Mouse (Mus musculus): ENCODE data around the gene Olfr328.
"Not testable (repeated sequence)": the region's sequence is repeated elsewhere in the genome, so short reads cannot be mapped to it uniquely, and the experiment has no call there.

The Olfr328 gene

DNA sequence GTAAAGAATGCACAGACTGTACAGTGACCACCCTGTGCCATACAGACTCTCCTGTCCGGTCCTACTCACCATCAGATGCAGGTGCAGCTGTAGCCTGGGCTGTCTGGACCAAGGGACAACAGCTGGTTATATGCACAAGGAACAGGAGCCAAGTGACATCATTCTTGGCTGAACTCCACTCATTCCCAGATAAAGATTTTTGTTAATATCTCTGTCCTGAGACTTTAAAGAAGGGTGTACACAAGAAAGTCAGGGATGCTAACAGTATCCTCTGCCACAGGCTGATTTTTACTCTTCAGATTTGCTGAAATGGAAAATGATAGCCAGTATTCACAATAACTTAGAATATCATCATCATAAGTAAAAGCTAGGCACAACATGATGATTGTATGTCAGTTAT is at the start of gene Olfr328:
Gene Olfr328 (minus strand): TSS at position 101 of the 400 bp plus-strand sequence.
- DNase-seq, result no peak

DNA sequence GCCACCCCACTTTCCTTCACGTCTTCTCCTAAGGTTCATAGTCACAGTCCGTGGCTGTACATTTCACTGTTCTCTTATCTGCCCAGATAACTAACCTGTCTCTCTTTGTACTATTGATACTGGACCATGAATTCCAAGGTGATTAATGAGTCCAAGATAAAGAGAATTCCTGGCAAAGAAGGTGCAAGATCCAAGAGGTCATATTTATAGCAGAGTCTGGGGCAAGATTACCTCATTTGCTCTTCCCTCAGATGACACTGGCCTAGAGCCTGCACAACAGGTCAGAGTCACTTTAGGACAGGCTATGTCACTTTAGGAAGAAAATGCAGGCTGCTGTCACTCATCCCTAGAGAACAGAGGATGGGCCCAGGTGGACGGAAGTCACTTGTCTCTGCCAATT is 49.8 kb upstream of the Olfr328 start:
- DNase-seq, result no peak

DNA sequence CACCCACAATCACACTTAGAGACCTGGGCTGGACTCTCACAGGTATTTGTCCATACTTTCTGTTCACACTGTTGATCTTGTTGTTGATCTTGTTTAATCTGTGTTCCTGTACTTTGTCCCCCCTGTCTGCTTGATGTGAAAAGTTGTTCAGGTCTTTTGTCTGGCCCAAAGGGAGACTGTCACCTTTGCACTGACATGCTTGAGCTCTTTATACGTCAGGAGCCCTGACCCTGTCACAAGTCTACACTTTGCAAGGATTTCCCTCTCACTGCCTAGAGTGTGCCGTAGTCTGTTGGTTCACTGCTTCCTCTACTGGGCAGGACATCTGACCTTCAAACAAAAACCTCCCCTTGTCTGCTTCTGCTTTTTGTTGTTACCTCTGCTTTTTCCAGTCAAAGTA is 49.3 kb upstream of the Olfr328 start:
- no peak for DNase-seq

DNA sequence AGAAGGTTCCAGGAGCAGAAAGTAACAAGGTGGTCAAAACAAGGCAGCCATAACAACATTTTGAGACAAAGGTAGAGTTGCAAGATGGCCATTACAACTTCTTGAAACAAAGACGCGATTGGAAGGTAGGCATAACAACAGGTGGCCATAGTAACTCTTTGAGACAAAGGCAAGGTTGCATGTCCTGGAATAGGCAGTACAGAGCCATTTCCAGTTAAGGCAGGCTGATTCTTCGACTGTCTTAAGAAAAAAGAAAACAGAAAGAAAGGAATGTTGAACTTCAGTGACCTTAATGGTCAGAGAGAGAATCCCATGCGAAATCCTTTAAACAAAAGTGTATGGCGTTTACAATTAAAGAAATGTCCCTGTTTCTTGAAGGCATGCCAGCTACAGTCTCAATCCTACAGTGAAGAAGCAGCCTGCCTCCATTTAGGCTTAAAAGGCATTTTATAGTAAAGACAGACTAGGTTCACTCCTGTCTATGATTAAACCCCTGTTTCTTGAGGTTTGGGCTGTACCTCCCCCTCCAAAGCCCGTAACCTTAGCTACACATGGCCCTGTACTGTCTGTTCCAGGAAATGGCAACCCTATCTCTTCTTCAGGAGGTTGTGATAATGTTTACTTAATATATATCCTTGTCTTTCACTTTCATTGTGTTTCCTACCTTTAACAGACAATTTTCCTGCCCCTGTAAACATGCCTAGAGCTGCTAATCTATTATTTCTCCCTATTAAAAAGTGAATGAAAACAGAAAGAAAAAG is 47.5 kb upstream of the Olfr328 start:
- DNase-seq, result no peak

DNA sequence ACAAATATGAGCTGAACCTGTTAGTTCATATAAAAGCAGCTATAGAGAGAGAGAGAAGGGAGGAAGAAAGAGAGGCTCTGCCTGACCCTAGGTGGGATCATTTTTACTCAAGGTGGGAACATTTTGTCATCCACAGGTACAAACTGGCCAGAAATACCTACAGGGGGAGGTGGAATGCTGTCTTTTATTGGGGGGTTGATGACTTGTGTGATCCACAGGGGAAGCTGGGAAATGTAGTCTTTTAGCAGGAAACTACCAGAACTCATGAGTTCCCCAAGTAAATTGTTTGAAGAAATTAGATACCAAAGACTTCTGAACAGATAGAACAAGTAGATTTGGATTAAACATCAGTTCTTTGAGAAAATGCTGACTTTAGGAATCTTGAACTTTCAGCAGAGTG is 46.6 kb upstream of the Olfr328 start:
- DNase-seq, result no peak

DNA sequence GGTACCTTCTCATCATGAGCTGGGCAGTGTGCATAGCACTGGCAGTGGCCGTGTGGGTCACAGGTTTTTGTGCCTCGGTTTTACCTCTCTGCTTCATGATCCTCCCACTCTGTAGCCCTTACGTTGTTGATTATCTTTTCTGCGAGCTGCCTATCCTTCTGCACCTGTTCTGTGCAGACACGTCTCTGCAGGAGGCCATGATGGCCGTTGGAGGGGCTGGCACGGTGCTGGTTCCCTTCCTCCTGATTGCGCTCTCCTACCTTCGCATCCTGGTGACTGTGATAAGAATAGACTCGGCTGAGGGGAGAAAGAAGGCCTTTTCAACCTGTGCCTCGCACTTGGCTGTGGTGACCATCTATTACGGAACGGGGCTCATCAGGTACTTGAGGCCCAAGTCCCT is 42.4 kb upstream of the Olfr328 start:
- DNase-seq, result no peak

DNA sequence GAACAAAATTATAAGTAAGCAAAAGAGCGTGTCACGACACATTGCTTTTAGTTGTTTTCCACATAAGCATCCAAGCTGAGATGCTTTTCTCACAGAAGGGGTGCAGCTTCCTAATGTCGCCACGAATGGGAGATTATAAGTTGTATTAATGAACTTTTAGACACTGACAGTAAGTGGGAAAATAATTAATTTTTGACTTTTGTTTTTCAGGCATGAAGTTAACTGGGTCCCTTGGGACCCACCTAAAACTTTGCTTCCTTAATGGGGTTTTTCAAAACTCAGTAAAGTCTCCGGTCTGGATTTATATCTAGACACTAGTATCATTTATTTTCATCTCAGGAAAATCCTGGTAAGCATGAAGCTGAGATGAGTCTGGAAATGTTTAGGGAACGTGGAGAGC is 39.4 kb upstream of the Olfr328 start, which contains the start of gene Olfr324:
Gene Olfr324 (plus strand): TSS at position 301 of the 400 bp plus-strand sequence.
- no peak for DNase-seq

DNA sequence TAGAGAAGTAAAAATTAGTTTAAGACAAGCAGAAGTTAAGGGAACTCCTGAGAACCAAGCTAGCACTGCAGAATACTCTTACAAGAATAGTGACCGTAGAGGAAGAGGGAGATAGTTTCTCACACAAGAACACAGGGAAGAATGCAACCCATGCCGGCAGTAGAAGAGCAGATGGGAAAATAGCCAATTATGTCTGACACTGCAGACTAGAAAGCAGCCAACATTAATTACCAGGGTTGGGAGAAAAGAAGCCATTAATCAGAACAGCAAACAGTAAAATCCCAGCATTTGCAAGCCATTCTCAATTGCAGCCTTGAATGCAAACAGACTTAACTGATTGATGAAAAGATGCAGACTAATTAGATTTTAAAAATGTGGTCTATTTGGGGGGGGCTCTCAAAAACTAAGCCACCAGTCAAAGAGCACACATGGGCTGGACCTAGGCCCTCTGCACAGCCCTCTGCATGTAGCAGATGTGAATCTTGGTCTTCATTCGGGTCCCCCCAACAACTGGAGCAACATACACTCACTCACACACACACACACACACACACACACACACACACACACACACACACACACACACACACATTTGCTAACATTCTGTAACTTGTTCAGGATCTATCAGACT is 33.3 kb upstream of the Olfr328 start:
- no peak for DNase-seq

DNA sequence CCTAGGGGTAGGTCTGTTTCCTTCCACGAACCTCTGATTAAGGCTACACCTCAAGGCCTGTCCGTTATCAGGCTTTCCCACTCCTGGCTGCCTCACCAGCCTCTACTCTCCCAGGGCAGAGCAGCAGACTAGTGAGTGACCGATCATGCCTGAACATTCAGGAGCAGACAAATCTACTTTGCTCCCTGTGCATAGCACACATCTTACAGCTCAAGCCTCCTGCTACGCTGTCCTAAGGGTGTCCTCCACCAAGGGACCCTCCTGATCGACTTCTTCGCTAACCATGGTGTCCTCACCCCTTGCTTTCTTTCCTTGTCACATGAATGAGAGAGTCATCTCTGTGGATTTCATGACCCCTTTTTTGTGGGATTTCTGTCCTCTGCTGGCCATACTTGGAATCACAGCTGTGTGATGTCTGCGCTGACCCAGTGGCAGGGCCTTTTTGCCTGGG is 32.5 kb upstream of the Olfr328 start:
- DNase-seq, result peak; percentile 53 to 59

DNA sequence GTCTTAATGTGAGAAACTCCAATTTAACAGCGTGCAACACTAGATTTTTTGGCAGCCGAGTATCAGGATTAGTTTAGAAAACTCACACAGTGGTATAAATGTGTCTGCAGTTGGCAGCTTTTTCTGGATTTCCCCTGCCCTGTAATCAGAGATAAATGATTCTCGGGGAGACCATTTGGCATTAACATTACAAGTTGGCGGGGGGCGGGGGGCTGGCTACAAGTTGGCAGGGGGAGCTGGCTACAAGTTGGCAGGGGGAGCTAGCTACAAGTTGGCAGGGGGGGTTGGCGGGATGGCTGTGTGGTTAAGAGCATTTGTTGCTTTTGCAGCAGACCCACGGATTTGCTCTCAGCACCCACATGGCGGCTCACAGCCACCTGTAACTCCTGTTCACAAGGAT is 23.2 kb upstream of the Olfr328 start:
- DNase-seq, result no peak

DNA sequence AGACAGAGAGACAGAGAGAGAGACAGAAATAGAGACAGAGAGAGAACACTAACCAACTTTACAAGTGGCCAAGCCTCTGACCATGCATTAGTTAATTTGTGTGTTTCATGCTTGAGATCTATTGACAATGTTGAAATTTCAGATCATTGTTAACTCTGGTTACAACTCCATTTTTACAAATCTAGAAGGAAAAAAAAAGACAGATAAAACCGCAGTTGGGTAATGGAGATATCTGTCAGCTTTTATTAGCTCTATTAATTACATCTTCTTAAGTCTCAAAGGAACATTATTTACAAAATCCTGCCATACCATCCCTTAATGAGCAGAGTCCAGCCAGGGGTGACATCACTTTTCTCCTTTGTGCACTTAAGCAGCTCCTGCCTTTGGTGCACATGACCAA is 22.0 kb upstream of the Olfr328 start, which contains the start of gene Olfr325:
Gene Olfr325 (plus strand): TSS at position 301 of the 400 bp plus-strand sequence.
- DNase-seq, result no peak

DNA sequence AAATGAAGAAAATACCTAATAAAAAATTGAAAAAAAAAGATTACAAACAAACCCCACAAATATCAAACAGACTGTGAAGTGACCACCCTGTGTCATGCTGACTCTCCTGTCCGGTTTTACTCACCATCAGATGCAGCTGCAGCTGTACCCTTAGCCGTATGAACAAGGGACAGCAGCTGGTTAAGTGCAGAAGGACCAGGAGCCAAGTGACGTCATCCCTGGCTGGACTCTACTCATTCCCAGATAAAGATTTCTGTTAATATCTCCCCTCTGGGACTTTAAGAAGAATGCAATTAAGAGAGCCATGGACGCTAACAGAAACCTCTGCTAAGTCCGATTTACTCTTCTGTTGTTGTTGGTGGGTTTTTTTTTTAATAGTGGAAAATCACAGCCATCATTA is 15.0 kb upstream of the Olfr328 start, which contains the start of gene Olfr224:
Gene Olfr224 (minus strand): TSS at position 149 of the 400 bp plus-strand sequence.
- no peak for DNase-seq

DNA sequence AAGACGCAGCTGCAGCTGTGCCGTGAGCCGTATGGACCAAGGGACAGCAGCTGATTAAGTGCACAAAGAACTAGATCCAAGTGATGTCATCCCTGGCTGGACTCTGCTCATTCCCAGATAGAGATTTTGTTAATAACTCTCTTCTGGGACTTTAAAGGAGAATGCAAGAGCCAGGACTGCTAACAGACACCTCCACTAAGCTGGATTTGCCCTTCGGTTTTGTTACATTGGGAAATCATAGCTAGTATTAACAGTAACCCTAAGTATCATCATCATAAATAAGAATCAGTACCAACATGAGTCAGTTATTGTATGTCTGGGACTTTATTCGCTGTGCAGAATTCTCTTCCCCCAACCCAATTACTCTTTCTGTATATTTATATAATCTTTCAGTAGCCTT is 9.1 kb downstream of the Olfr328 start, which contains the start of gene Olfr329-ps:
Gene Olfr329-ps (minus strand): TSS at position 101 of the 400 bp plus-strand sequence.
- DNase-seq, result no peak

DNA sequence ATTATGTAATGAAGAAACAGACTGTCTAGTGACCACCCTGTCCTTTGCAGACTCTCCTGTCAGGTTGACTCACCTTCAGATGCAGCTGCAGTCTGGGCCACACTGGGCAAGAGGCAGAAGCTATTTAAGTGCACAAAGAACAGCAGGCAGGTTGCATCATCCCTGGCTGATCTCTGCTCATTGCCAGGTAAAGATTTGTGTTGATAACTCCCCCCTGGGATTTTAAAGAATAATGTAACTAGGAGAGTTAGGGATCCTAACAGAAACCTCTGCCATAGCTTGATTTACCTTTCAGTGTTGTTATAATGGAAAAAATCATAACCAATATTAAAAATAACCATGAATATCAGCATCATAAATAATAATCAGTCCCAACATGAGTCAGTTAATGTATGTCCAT is 20.7 kb downstream of the Olfr328 start, which contains the start of gene Olfr330:
Gene Olfr330 (minus strand): TSS at position 101 of the 400 bp plus-strand sequence.
- not testable (repeated sequence) for DNase-seq

DNA sequence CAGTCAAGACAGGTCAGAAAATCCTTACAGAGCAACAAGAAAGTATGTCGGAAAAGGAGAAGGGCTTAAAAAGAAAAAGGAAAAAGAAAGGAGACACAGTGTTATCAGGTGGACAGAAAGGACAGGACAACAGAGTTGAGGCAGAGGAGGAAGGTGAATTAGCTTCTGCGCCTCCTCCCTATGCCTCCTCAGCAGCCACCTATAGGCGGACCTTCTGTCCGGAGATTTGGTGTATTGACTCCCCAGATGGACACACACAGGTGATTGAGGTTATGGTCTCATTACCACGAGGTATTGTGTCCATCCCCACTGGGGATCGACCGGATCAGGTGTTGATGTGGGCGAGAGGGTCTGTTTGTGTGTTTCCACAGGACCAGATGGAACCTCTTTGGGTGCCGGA is 35.7 kb downstream of the Olfr328 start:
- peak; percentile 15 to 17 for DNase-seq

DNA sequence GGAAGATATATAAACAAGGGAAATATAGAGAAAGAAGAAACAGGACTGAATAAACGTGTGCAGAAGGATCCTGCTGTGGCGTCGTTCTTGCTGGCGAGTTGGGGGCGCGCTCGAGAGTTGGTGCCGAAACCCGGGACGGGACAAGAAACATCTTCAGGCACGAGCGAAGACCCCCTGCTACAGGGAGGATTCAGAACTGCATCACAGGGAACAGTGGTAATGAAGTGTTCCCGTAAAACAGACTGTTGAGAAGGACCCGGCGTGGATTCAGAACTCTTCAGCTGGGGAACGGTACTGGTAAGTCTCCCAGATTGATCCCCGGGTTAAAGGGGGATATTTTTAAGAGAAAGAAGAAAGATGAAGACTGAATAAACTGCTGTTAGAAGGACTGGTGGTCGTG is 36.5 kb downstream of the Olfr328 start:
- peak; percentile 43 to 49 for DNase-seq

DNA sequence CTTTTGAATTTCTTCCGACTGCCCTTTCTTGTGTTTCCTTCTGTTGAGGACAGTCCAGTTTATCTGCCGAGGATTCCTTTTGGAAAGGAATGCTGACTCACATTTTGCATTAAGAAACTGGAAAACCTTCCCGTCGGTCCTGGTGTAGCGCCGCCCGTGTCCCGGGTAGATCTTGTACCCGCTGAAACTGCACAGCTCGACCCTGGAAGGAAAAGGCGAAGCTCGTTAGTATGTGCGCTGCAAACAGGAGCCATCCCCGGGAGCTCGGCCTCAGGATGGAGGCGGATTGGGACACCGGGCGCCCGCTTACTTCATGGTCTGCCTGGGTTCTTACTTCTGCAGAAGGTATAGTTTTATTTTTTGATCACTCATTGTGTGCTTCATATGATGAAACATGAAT is 46.4 kb downstream of the Olfr328 start:
- not testable (repeated sequence) for DNase-seq

DNA sequence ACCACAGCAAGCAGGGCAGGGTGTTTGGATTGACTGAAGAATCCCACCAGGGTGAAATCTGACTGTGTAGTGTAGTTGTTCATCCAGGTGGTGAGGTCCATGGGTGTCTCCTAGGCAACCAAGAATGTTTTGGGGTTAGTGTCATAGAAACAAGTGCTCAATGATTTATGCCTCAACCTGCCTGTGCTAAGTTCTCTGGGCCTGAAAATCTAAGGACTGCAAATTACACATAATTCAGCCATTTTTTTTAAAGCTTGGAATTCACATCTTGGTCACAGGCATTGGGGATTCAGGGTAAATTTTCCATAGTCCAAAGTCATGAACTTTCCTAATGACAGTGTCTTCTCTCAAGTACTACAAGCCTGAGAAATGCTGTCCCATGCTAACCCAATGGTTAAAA is 53.0 kb downstream of the Olfr328 start, which contains the start of gene Olfr331:
Gene Olfr331 (minus strand): TSS at position 101 of the 400 bp plus-strand sequence.
- not testable (repeated sequence) for DNase-seq
